Mouse (Mus musculus) neutrophil, adult 83 days (primary cell): ENCODE results near the gene Zdhhc9. TPM values are rescaled to one million over a fixed set of nuclear protein-coding genes. Genes with fewer than 3 reads are reported as not detected.

Source experiments
- total RNA-seq, 2 experiments: library from RNA; stranded (reverse); gene quantifications; one replicate each; pipeline ENCODE4 v1.2.4; 2023

Gene Zdhhc9
- 10 to 100 TPM; 40.5 to 40.9 TPM for total RNA-seq

GRCm38 (mm10) chrX:48208519-48209185 is at the start of gene Zdhhc9:
TSS of gene Zdhhc9 (minus strand) at chrX:48208878.

GRCm38 (mm10) chrX:48256468-48257007 is 47.9 kb upstream of the Zdhhc9 start, which contains the start of gene Utp14a:
TSS of gene Utp14a (plus strand) at chrX:48256862.

GRCm38 (mm10) chrX:48146262-48146661 is 62.4 kb downstream of the Zdhhc9 start, which contains the start of gene Sash3:
TSS of gene Sash3 (plus strand) at chrX:48146436.

Other genes with a start within 250 kb of the Zdhhc9 start
- gene Apln, start 174.0 kb downstream of the Zdhhc9 start, total RNA-seq, result under 1 TPM; 0.29 to 0.96 TPM
- not detected for gene Xpnpep2, start 100.2 kb downstream of the Zdhhc9 start, total RNA-seq
- 100 to 1,000 TPM; 107 to 123 TPM for gene Sash3, start 62.4 kb downstream of the Zdhhc9 start, total RNA-seq
- 10 to 100 TPM; 22.3 to 23.8 TPM for gene Utp14a, start 48.0 kb upstream of the Zdhhc9 start, total RNA-seq
- 10 to 100 TPM; 21.3 to 26.5 TPM for gene Bcorl1, start 132.5 kb upstream of the Zdhhc9 start, total RNA-seq